Mouse (Mus musculus) adrenal gland, postnatal 36 days (tissue): Measurements from ENCODE around the gene Mecr. TPM values are rescaled to one million over a fixed set of nuclear protein-coding genes. Genes with fewer than 3 reads are reported as not detected.
A peak's percentile ranks its signal among the peaks of the same experiment; 100 is the strongest.
"Not testable (repeated sequence)": the region's sequence is repeated elsewhere in the genome, so short reads cannot be mapped to it uniquely, and the experiment has no call there.

Experiments
- DNase-seq, 2 experiments: peaks; one replicate each; pipeline ENCODE4 v3.0.0; 2021; ENCODE audit warnings: mixed read lengths in 1 of 2
- long read RNA-seq, 2 experiments: library from polyadenylated mRNA; stranded (forward); transcript quantifications; one replicate each; pipeline ENCODE4 v2.0.0; 2021; ENCODE audit warnings: borderline sequencing depth in 2 of 2
- total RNA-seq, 2 experiments: library from RNA; stranded (reverse); gene quantifications; 2 replicates each; pipeline ENCODE4 v1.2.3; 2021

The Mecr gene
- 10 to 100 TPM; 83.5 to 85.4 TPM for total RNA-seq
- long read RNA-seq, experiment 1, transcript Mecr-201 (10 exons, 1,337 nt): major isoform, 123 of 138 reads
- long read RNA-seq, experiment 1, partial matches to known transcripts: 0 of 138 reads
- long read RNA-seq, experiment 1, other reads (novel, unspliced or antisense): 11 of 138 reads
- long read RNA-seq, experiment 2, transcript Mecr-201 (10 exons, 1,337 nt): major isoform, 51 of 57 reads
- long read RNA-seq, experiment 2, partial matches to known transcripts: 1 of 57 reads
- long read RNA-seq, experiment 2, other reads (novel, unspliced or antisense): 3 of 57 reads

GRCm38 (mm10) chr4:131843290-131843743 lies at the start of gene Mecr:
Mecr (plus strand) TSS chr4:131843470.
- peak; percentile 94 for DNase-seq

GRCm38 (mm10) chr4:131796312-131797080 lies 46.8 kb upstream of the Mecr start:
- DNase-seq: no peak

GRCm38 (mm10) chr4:131797483-131797882 lies 45.8 kb upstream of the Mecr start:
- DNase-seq: no peak

- DNase-seq: no peak
Measured at GRCm38 (mm10) chr4:131797920-131798319, 45.4 kb upstream of the Mecr start.

GRCm38 (mm10) chr4:131798968-131799367 lies 44.3 kb upstream of the Mecr start:
- no peak for DNase-seq

GRCm38 (mm10) chr4:131803846-131804245 lies 39.4 kb upstream of the Mecr start:
- DNase-seq: no peak

GRCm38 (mm10) chr4:131804732-131805131 lies 38.5 kb upstream of the Mecr start:
- DNase-seq: not testable (repeated sequence)

GRCm38 (mm10) chr4:131805255-131805654 lies 38.0 kb upstream of the Mecr start:
- no peak for DNase-seq

- no peak for DNase-seq
Measured at GRCm38 (mm10) chr4:131812458-131812857, 30.8 kb upstream of the Mecr start.

GRCm38 (mm10) chr4:131813798-131814197 lies 29.5 kb upstream of the Mecr start:
- DNase-seq: peak; percentile 22 to 35

- peak in 1 of 2 experiments; percentile 15 for DNase-seq
Measured at GRCm38 (mm10) chr4:131814869-131815268, 28.4 kb upstream of the Mecr start.

- DNase-seq: no peak
Measured at GRCm38 (mm10) chr4:131815774-131816173, 27.5 kb upstream of the Mecr start.

- no peak for DNase-seq
Measured at GRCm38 (mm10) chr4:131818926-131819325, 24.3 kb upstream of the Mecr start.

GRCm38 (mm10) chr4:131821161-131821731 lies 22.0 kb upstream of the Mecr start:
- DNase-seq: peak in 1 of 2 experiments; percentile 29

- DNase-seq: no peak
Measured at GRCm38 (mm10) chr4:131822583-131822982, 20.7 kb upstream of the Mecr start.

GRCm38 (mm10) chr4:131824939-131825338 lies 18.3 kb upstream of the Mecr start:
- no peak for DNase-seq

GRCm38 (mm10) chr4:131825830-131826229 lies 17.4 kb upstream of the Mecr start:
- peak; percentile 76 to 80 for DNase-seq

GRCm38 (mm10) chr4:131826905-131827304 lies 16.4 kb upstream of the Mecr start:
- DNase-seq: no peak

- DNase-seq: no peak
Measured at GRCm38 (mm10) chr4:131829123-131829522, 14.1 kb upstream of the Mecr start.

- DNase-seq: no peak
Measured at GRCm38 (mm10) chr4:131831546-131832045, 11.7 kb upstream of the Mecr start.

- DNase-seq: peak in 1 of 2 experiments; percentile 25
Measured at GRCm38 (mm10) chr4:131832759-131833407, 10.4 kb upstream of the Mecr start.

- peak; percentile 24 to 53 for DNase-seq
Measured at GRCm38 (mm10) chr4:131833971-131834609, 9.2 kb upstream of the Mecr start.
